Mouse (Mus musculus): ENCODE results near the gene Sp6. TPM values are rescaled to one million over a fixed set of nuclear protein-coding genes. Genes with fewer than 3 reads are reported as not detected.
A peak's percentile ranks its signal among the peaks of the same experiment; 100 is the strongest.

The Sp6 gene
- total and polyA plus RNA-seq, 3 experiments = 10.1 to 65.5 (median 18.4) TPM

DNA sequence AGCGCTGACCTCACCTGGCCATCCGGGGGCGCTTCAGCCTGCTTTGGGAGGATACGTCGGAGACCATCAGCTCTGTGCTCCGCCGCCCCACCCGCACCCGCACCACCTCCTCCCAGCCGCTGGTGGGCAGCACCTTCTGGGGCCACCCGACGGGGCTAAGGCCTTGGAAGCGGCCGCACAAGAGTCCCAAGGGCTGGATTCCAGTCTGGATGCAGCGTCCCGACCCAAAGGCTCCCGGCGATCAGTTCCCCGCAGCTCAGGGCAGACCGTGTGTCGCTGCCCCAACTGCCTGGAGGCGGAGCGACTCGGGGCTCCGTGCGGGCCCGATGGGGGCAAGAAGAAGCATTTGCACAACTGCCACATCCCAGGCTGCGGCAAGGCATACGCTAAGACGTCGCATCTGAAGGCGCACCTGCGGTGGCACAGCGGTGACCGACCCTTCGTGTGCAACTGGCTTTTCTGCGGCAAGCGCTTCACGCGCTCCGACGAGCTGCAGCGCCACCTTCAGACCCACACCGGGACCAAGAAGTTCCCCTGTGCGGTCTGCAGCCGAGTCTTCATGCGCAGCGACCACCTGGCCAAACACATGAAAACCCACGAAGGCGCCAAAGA, 8.8 kb downstream of the Sp6 start:
- H3K79me2 ChIP-seq (replicated peaks; ENCODE audit: control insufficient read depth, extremely low read depth, insufficient read depth, poor library complexity, severe bottlenecking) = peaks cover 52% of the 10 kb centered on the region
- peak overlapping the region; percentile 63 to 99 (median 64) for H3K4me3 ChIP-seq (replicated peaks in 1 of 3; ENCODE audit: low read depth in 2 of 3, low read length in 2 of 3, poor library complexity in 1 of 3)
- H3K36me3 ChIP-seq (replicated peaks in 1 of 2; ENCODE audit: control insufficient read depth in 1 of 2, insufficient read depth in 1 of 2, low read length in 1 of 2) = peaks cover 10 to 32% of the 10 kb centered on the region in 2 experiments
- H3K27me3 ChIP-seq (replicated peaks) = peaks cover 22% of the 10 kb centered on the region
- dilution Hi-C loops (cut with MboI; ENCODE audit: extremely low pct_ligation_motif_present, extremely low pct_unique_long_range_greater_than_20kb, low sequenced_read_pairs) = no loop called here
- peaks cover 10 to 58% of the 10 kb centered on the region in 2 experiments for H3K4me1 ChIP-seq (ENCODE audit: control insufficient read depth in 1 of 2, insufficient read depth in 2 of 2)
- H3K9ac ChIP-seq (ENCODE audit: insufficient read depth, low read depth) = peak overlapping the region; percentile 65
- peak; percentile 86 for DNase-seq (ENCODE audit: extremely low read depth)
- peak overlapping the region; percentile 70 for H3K4me2 ChIP-seq (ENCODE audit: insufficient read depth, low read depth, poor library complexity, severe bottlenecking)
- in situ Hi-C loops (cut with MboI; ENCODE audit: low pct_ligation_motif_present, low pct_unique_long_range_greater_than_20kb, low sequenced_read_pairs) = loop anchor here (5.0 kb wide), 2 partner anchors 35 to 105 kb away; partner anchors contain the start of gene Cdk5rap3
- H3K27ac ChIP-seq (ENCODE audit: insufficient read depth, low read depth) = peak overlapping the region; percentile 83
- no peaks in the 10 kb centered on the region for H3K9me3 ChIP-seq (replicated peaks; ENCODE audit: low read length)
- TF ChIP-seq MEF2A (IDR thresholded peaks at IDR 0.05; ENCODE audit: borderline replicate concordance, low read depth, low read length) (peak; percentile 71), KAT2A (IDR thresholded peaks at IDR 0.05; ENCODE audit: insufficient replicate concordance, low read length) (no peak), NRF1 (IDR thresholded peaks at IDR 0.05; ENCODE audit: low read depth, low read length) (peak; percentile 27; the same call in 1 of the 2 replicates), POLR2A (IDR thresholded peaks at IDR 0.05; ENCODE audit: low read depth, low read length) (peak; percentile 58; the same call in 1 of the 2 replicates), NELFE (IDR thresholded peaks at IDR 0.05; ENCODE audit: low read depth, low read length) (peak; percentile 53; the same call in 1 of the 2 replicates), IRF4 (IDR thresholded peaks at IDR 0.05; ENCODE audit: low read depth, low read length) (peak; percentile 62), USF1 (IDR thresholded peaks at IDR 0.05; ENCODE audit: low read depth, low read length) (no peak; the same call in 1 of the 2 replicates), JUN (IDR thresholded peaks at IDR 0.05; ENCODE audit: insufficient read depth, low read depth, low read length) (no peak), ZC3H11A (IDR thresholded peaks at IDR 0.05; ENCODE audit: low read depth, low read length) (peak; percentile 90), MAX (IDR thresholded peaks at IDR 0.05; ENCODE audit: low read length) (peak; percentile 79), CHD1 (IDR thresholded peaks at IDR 0.05; ENCODE audit: low read depth, low read length) (peak; percentile 41; the same call in 1 of the 2 replicates), BHLHE40 (IDR thresholded peaks at IDR 0.05; ENCODE audit: low read depth, low read length) (peak; percentile 74), ELF1 (IDR thresholded peaks at IDR 0.05; ENCODE audit: low read depth, low read length) (no peak; the same call in none of the 2 replicates), ZNF384 (IDR thresholded peaks at IDR 0.05; ENCODE audit: low read depth, low read length) (no peak), USF2 (conservative IDR thresholded peaks at IDR 0.05; ENCODE audit: low read depth, low read length) (no peak), PAX5 (IDR thresholded peaks at IDR 0.05; ENCODE audit: low read length) (no peak), CTCF (conservative IDR thresholded peaks at IDR 0.05 in 1 of 2, IDR thresholded peaks at IDR 0.05 in 1 of 2; ENCODE audit: low read depth in 2 of 2, low read length in 2 of 2) (peak in 1 of 2 experiments; percentile 94), TCF12 (IDR thresholded peaks at IDR 0.05; ENCODE audit: low read depth, low read length) (peak; percentile 53), MAZ (IDR thresholded peaks at IDR 0.05; ENCODE audit: low read depth, low read length) (peak; percentile 90), GABPA (IDR thresholded peaks at IDR 0.05; ENCODE audit: insufficient replicate concordance, low read depth, low read length) (0 out of 2 replicates have a peak, but pooled peaks have one; percentile 13), RAD21 (IDR thresholded peaks at IDR 0.05; ENCODE audit: low read depth, low read length) (peak; percentile 96), ZKSCAN1 (IDR thresholded peaks at IDR 0.05; ENCODE audit: borderline replicate concordance, low read depth, low read length) (no peak), POLR2AphosphoS2 (IDR thresholded peaks at IDR 0.05; ENCODE audit: low read depth, low read length) (no peak; the same call in 1 of the 2 replicates), CHD2 (IDR thresholded peaks at IDR 0.05; ENCODE audit: low read length) (no peak), EP300 (IDR thresholded peaks at IDR 0.05; ENCODE audit: low read length) (no peak), HCFC1 (IDR thresholded peaks at IDR 0.05; ENCODE audit: low read depth, low read length) (peak; percentile 3; the same call in 1 of the 2 replicates), RCOR1 (conservative IDR thresholded peaks at IDR 0.05; ENCODE audit: low read depth, low read length) (no peak), E2F4 (IDR thresholded peaks at IDR 0.05; ENCODE audit: insufficient replicate concordance, low read depth, low read length) (no peak), UBTF (IDR thresholded peaks at IDR 0.05; ENCODE audit: low read depth, low read length) (peak; percentile 25; the same call in 1 of the 2 replicates), SIN3A (IDR thresholded peaks at IDR 0.05; ENCODE audit: low read length) (peak; percentile 91), ZMIZ1 (IDR thresholded peaks at IDR 0.05; ENCODE audit: low read depth, low read length) (0 out of 2 replicates have a peak, but pooled peaks have one; percentile 18), MXI1 (IDR thresholded peaks at IDR 0.05; ENCODE audit: low read depth, low read length) (peak; percentile 87), MYC (IDR thresholded peaks at IDR 0.05; ENCODE audit: low read depth, low read length) (peak; percentile 61; the same call in 1 of the 2 replicates), ETS1 (conservative IDR thresholded peaks at IDR 0.05; ENCODE audit: low read depth, low read length) (peak; percentile 25; the same call in 1 of the 2 replicates), JUND (conservative IDR thresholded peaks at IDR 0.05; ENCODE audit: low read depth, low read length) (no peak), MAFK (IDR thresholded peaks at IDR 0.05; ENCODE audit: insufficient replicate concordance, low read length) (no peak), SMC3 (IDR thresholded peaks at IDR 0.05; ENCODE audit: low read depth, low read length) (peak; percentile 98), TBP (conservative IDR thresholded peaks at IDR 0.05; ENCODE audit: low read depth, low read length) (0 out of 2 replicates have a peak, but pooled peaks have one; percentile 34)
